Mouse (Mus musculus) embryo, embryonic 10.5 days (tissue): ENCODE results near the gene Sox5.

ENCODE experiments used
- DNase-seq: peaks from one replicate; pipeline ENCODE4 v3.0.0-alpha.2; 2015; ENCODE audit warnings: low spot score

Sox5 gene

DNA sequence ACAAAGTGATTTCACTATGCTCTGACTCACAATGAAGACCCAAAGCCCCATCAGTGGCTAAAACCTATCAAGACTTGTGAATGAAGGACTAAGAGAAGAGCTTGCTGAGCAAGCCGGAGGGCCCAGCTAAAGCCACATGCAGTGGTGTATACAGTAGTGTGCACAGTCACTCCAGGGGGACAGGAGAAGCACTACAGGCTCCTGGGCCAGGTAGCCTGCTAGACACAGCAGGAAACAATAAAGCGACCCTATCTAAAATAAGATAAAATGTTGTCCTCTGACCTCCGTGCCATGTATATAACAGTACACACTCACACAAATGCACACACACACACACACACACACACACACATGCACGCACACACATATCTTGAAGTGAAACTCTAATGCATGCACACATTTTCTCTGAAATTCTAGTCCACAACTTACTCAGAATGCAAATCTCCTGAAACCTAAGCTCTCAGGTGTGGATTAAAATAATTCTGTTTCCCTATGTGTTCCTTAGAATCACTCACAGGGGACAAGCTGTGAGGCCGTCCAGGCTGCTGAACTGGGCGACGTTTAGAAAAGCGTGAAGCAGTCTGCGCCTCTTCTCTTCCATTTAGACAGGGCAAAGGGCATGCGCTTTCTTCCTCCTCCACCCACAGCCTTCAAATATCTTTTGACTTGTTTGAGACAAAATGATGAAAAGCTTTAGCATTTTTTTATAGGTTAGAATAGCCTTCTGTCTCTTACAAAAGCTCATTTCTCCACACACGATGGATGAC, 197.5 kb downstream of the Sox5 start:
- DNase-seq = peak; percentile 9

DNA sequence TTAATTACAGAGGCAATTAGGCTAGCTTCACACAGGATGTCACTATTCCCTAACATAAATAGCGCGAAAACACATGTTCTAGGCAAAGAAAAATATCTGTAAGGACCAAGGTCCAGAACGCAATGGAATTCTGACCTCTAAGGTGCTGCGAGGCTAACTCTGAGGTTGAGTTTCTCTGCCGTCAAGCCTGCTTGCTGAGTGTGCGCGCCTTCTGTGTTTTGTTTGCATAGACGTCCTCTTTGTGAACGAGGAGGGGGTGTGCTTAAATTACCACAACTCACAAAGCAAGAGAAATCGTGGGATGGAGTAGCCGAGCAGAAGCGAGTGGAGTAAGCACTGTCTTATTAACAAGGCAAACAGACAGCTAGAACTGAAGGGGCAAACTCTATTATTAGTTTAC, 202.5 kb downstream of the Sox5 start:
- no peak for DNase-seq

DNA sequence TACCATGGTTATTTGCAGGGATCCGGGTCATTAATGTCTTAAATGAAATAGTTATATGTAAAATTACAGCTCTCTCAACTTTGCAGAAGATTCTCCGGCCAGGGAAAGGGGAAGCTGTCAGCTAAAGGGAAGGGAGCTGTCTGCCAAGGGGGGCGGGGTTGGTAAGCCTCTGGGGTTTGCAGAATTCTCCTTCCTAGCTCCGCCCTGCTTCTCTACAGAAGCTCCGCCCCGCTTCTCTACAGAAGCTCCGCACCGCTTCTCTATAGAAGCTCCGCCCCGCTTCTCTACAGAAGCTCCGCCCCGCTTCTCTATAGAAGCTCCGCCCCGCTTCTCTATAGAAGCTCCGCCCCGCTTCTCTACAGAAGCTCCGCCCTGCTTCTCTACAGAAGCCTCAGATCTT, 210.9 kb downstream of the Sox5 start:
- DNase-seq = no peak

DNA sequence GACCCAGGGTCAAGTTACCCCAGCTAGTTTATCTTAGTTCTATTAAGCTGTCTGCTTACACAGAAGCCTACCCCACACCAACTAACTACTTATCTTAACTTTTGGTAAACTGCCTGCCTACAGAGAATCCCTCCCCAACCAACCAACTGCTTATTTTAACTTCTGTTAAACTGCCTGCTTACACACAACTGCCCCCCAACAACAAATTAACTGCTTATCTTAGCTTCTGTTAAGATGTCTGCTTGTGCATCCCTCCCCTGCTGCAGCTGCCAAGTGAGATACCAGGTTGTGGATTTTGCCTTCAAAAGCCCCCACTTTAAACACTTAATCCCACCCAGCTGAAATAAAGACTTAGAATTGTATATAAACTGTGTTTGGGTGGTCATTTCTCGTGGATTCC, 215.9 kb downstream of the Sox5 start:
- no peak for DNase-seq

DNA sequence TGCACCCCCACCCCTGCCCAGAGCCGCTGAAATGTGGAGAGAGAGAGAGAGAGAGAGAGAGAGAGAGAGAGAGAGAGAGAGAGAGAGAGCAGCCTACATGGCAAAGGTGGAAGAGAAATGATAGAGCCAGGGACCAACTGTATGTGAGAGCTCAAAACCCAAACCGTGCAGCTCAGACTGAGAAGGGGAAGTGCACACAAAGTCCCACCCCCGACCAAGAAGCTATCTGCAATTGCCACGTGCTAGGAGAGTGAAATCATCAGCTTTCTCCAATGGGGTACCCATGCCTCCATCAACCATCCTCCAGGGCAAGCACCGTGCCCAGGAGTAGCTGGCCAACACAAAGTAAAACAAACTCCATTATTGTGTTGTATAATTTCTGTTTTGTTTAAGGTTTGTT, 220.1 kb downstream of the Sox5 start:
- no peak for DNase-seq

DNA sequence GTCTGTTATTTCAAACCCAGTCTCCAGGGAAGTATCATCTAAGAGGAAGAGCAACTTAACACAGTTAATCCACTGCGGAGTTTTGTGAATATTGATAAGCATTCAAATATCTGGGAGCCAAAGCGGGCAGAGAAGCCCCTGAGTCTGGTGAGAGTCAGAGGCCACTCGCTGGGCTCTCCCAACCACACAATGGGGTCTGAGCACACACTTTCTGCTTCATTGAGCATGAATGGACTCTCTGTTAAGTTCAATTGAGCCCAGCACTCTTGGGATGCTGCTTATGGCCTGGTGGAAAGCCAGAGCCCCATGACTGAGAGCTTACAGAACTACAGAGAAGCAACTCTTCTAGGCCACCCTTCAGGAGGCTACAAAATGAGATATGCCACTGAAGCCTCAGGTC, 221.6 kb downstream of the Sox5 start:
- peak; percentile 75 for DNase-seq

DNA sequence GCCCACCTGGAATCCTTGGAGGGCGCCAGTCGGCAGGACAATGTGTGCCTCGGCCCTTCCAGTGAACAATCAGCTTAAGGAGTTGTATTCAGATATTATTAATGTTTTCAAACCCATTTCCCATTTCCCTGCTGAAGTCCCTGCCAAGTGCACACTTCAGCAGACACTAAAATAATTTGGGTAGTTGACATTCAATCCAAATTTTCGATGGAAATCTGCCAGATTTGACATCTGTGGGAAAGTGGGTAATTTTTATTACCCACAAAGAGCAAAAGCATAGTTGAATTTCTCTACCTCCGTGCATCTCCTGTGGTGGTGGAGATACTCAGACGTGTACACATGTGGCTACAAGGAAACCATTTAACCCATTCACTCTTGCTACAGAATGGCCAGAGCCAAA, 228.3 kb downstream of the Sox5 start:
- no peak for DNase-seq

DNA sequence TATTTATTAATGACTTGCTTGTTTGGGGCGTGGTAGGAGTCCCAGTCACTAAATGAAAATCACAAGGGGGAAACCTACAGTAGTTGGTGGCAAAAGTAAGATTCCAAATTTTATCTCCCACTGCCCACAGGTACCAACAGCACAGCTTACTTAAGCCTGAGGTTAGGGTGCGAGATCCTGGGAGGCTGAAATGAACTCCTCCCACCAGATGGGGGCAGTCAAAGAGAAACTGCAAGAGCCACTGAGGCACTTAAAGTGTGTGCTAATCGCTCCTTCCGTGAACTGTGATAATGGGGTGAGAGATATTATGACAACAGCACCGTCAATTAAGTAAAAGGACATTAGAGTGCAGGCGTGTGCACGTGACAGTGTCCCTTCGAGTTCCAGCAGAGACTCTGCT, 232.8 kb downstream of the Sox5 start:
- DNase-seq = no peak

DNA sequence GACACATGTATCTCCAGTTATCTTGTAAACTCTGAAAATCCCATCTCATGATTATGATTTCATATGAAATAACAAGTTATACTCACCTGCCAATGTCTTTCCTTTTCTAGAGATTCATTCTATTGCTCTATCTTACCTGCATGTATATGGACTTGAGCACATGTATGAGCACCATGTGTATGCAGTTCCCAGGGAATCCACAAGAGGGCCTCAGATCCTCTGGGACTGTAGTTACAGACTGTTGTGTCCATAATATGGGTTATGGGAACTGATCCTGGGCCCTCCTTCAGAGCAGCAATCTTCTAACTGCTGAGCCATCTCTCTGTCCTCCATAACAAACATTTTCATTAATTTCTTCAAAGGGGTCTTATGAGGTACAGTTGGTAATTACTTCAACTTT, 234.6 kb downstream of the Sox5 start:
- DNase-seq = no peak

DNA sequence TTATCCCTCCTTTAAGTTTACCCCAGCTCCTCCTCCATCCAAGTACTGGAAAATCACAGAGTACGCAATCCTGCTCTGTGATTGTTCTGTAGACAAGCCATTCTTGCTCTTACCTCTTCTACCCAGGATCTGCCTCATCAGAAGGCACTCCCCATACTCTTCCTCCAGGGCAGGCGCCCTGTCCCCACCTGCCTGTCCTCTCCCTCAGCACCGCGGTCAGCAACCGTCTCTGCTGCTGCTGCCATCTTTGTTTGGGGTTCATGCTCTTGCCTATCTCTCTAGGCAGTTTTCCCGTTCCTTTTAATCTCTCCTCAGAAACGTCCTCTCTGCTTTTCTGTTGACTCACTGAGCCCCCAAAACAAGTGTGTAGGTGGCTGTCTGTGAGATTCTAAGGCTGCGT, 236.2 kb downstream of the Sox5 start:
- DNase-seq = no peak

DNA sequence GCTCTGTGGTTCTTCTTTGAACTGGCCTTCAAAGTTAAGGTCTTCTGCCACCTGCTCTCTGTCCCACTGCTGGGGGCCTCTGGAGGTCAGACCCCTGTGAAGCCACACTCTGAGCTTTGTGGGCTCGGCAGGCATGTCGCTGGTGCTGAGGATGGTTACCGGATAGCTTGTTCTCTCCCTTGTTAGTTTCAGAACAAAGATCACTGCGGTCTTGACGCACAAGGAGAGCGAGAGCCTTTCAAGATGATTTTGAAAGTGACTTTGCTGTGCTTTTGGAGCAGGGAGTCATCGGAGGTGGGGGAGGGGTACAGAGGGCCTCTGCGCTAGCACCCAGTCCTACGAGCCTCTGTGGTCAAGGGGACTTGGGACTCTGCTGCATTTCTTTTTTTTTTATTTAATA, 240.5 kb downstream of the Sox5 start:
- DNase-seq = no peak

DNA sequence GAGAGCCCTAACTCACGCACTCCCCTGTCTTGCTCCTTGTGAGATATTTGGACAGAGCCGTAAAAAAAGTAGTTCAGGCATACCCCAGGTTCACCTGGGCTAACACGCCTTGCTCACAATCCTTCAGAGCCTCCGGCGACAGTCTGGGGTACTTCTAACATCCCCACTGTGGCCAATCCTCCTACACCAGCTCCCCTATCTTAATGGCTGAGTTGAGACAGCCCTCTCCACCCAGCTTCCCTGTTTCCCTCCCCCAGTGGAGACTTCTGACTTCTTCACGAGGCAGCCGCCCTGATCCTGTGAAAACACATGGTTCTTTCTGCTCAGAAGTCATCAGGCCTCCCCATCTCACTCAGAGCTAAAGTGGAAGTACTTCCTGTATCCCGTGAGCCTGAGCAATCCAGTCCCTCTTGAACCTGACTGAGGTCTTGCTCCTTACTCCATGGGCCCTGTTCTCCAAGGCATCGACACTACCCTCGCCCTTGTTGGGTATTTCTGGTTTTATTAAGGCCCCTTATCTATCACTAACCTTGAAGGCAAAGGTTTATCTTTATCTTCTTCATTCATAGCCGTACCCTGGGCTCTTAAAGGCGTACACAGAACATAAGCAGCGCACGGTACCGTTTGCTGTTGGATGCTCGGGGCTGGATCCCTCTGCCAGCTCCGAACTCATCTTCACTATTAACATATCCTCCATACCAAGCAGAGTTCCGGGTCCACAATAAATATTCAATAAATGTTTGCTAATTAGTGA, 242.2 kb downstream of the Sox5 start:
- no peak for DNase-seq

DNA sequence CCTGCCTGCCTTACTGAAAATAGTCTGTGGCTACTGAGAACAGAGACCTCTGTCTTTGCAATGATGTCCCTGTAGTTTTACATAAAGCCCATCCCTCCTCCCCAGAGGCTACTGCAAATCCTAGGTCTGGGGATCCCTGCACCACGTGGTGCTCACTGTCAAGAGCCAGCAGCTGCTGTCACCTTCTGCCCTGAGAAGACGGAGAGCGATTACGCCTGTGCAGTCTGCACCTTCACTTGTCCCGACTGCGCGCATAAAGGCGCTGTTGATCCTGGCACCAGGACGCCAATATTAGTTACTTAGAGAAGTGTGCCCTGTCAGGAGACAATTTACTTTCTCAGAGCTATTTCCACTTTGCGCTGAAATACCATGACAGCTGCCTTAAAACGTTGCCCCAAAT, 258.3 kb downstream of the Sox5 start:
- DNase-seq = no peak

DNA sequence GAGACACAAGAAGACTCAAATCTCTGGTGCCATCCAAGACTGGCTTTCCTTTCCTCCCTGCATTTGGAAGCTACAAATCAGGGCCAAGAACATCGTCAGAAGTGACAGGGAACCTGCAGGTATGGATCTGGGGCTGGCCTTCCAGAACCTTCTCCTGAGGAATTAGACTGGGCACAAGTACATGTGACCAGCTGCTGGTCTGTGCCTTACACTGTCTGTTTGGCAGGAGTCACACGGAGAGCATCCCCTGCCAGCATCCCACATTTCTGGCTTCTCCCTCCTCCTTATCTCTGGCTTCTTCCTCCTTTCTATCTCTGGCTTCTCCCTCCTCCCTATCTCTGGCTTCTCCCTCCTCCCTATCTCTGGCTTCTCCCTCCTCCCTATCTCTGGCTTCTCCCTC, 263.0 kb downstream of the Sox5 start:
- DNase-seq = no peak

DNA sequence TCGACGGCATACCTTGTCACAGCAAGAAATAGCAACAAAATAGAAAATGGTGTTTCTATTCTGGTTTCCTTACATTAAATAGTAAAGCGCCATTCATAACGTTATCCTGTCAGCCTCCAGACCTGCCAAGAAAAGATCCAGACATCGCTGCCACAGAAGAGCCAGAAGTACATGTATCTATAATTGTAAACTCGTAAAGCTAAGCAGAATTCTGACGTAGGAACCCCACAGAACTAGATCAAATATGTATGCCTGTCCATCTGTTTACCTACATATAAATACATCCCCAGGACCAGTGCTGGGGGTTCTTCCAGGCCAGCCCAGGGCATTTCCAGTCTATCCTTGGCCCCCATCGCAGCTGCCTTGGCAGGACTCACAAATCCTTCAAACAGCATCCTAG, 265.9 kb downstream of the Sox5 start:
- no peak for DNase-seq

DNA sequence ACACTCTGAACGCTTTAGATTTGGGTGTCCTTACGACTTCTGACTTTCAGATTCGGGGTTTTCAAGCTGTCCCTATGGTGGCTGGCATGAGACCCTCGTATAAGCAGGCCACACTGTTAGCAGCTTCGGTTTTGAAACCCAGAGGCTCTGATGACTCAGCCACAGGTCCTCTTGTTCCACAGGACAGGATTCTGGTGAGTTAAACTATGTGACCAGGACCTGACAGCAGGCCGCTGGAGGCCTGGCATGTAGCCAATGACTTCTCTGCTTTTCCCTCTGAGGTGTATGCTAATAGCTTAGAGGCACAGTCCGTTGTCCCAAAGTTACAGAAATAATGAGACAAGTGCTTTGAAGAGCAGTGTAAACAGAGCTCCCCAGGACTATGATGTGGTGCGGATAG, 268.0 kb downstream of the Sox5 start:
- no peak for DNase-seq

DNA sequence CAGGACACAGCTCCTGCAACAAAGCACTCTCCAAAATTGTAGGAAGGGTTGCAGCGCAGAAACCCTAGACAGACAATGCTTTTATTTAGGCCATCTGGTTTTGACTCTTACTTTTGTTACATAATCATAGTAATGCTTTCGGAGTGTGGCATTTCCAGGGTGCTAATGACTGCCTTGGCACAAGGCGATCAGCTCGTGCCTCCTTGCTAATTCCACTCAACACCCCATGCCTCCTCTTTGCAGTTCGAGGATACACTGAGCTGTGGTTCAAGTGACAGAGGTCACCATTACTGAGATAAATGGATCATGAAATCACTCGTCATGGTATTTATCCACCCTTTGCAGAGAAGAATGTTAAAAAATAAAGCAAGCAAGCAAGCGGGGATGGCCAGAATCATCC, 269.9 kb downstream of the Sox5 start:
- peak; percentile 17 for DNase-seq

DNA sequence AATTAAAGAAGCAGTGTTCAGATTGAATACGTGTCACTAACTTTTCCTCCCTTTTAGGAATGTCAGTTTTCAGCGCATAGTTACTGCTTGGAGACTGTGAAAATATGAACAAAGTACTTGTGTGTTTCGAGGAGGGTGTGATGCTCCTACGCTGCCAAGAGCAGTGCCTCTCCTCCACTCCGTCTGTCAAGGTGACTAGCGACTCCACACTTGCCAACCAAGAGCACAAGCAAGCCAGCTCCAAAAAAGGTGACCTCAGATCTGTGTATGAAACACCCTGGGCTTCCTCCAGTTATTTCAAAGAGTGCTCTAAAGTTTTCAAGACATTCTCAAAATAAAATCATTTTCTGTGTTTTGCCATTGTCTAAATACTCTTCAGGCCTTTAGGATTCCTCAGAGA, 271.6 kb downstream of the Sox5 start:
- no peak for DNase-seq

DNA sequence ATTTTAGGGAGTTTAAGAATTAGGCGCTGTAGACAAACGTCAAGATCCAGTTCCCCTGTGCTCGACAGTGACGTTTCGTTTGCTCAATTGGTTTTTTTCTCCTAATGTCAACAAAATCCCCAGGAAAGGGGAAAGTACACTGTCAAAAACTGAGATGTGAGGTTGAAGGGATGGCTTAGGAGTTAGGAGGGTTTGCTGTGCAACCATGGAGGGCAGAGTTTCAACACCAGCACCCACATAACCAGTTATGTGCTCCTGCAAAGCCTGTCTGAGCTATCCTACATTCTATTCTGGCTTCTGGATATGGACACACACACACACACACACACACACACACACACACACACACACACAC, 277.6 kb downstream of the Sox5 start:
- DNase-seq = no peak

DNA sequence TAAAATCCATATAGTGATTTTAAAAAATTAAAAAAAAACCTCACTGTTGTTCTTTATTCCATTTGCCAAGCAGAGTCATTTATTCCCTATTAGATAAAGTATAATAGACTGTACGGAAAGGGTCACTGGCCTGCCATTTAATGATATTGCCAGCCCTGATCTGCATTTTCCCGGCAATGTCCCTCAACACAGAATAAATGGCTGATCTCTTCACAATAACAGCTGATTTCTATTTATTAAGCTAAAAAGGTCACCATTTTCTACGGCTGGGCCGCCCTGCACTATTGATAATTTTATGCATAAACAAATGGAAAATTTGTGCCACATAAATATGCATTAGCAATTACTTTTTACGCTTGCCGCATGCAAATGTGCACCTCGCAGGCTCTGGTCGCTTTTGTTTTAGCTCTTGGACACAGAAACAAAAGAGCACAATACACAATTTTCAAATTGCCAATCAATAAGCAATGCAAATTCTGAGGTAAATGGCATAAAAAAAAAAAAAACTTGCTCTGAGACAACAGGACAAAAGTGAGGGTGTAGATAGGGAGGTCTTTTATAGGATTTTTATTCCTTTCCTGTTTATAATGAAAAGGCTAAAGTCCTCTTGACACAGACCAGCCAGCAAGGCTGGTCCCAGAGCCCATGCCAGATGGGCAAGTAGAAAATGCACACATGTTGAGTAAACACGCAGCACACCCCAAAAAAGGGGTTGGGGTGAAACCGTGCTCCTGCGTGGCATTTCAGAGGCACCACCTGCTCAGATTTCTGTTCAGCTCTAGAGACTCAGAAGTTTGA, 278.2 kb downstream of the Sox5 start:
- DNase-seq = no peak

DNA sequence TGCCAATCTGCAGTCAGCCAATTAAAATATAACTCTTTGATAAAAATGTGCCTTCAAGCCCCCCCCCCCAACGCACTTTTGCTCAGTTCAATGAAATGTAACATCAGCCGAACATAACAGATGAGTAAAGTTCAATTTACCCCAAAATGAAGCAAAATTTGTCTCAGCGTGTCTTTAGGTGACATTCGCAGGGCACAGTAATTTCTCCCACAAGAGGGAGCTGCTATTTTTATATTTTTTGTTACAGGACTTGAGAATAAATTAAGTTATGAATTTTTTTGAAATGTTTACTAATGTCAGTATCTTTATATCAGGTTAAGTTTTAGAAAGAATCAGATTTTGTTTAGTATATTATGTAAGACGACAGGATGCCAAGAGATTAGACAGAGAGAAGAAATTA, 280.3 kb downstream of the Sox5 start:
- no peak for DNase-seq

DNA sequence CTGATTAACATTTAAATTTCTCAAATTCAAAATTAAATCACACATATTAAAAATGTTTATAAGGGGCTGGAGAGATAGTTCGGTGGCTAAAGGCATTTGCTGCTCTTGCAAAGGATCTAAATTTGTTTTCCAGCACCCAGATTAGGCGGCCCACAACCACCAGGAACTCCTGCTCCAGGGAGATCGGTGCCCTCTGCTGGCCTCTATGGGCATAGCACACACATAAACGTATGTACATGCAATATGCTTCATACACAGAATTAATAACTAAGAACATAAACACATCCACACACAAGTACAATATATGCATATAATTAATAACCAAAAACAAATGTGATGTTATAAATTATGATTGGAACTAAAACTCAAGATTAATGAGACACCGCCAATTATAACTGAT, 283.6 kb downstream of the Sox5 start:
- DNase-seq = no peak

DNA sequence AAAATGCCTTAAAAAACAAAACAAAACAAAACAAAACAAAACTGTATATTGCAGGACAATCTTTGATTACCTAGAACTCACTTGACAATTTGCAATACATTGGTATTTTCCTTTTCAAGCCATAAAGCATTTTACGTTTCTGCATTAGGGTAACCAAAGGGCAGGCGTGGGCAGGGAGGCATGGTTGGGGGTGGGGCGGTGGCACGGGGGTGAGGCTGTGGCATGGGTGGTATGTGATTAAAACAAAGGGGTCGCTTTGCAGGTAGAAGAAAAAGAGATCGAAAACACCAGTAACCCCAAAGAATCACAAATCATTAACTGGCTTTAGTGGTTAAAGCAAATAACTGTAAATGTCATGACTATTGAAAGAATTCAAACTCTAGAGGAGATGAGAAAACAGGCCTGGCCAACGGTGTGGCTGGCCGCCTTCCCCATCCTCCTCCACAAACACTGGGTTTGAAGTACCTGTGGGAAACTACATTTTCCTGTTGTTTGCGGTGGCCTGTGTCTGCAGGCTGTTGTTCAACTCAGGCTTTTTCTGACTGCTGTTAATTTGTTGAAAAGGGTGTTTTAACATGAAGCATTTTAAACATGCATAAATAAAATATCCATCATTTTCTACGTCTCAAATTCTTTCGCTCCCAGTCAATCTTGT, 289.9 kb downstream of the Sox5 start:
- DNase-seq = no peak
